Mouse (Mus musculus) C2C12 (cell line): ENCODE results near the gene Anapc13.

Source experiments
- CEBPB ChIP-seq: IDR thresholded peaks from one replicate; pipeline ENCODE4 v1.6.1; 2011; ENCODE audit warnings: low read depth, mild to moderate bottlenecking, control low read depth, moderate library complexity
- CTCF ChIP-seq: IDR thresholded peaks from one replicate; pipeline ENCODE4 v1.5.1; 2011; ENCODE audit not compliant: control insufficient read depth, insufficient read depth, insufficient read length
- FOSL1 ChIP-seq: IDR thresholded peaks from one replicate; pipeline ENCODE4 v1.8.0; 2011; ENCODE audit warnings: mild to moderate bottlenecking, low read length; ENCODE audit not compliant: poor library complexity, insufficient read depth, severe bottlenecking
- MAX ChIP-seq: IDR thresholded peaks from one replicate; pipeline ENCODE4 v1.6.1; 2011; ENCODE audit warnings: mild to moderate bottlenecking, control low read depth
- MYOD1 ChIP-seq: IDR thresholded peaks from one replicate; pipeline ENCODE4 v1.6.1; 2011; ENCODE audit warnings: low read depth; ENCODE audit not compliant: control insufficient read depth, insufficient read length
- MYOG ChIP-seq: IDR thresholded peaks from one replicate; pipeline ENCODE4 v1.6.1; 2011; ENCODE audit not compliant: control insufficient read depth, insufficient read length; ENCODE audit errors: extremely low read depth
- USF1 ChIP-seq: IDR thresholded peaks from one replicate; pipeline ENCODE4 v1.6.1; 2011; ENCODE audit warnings: low read depth, mild to moderate bottlenecking, control low read depth, moderate library complexity

DNA sequence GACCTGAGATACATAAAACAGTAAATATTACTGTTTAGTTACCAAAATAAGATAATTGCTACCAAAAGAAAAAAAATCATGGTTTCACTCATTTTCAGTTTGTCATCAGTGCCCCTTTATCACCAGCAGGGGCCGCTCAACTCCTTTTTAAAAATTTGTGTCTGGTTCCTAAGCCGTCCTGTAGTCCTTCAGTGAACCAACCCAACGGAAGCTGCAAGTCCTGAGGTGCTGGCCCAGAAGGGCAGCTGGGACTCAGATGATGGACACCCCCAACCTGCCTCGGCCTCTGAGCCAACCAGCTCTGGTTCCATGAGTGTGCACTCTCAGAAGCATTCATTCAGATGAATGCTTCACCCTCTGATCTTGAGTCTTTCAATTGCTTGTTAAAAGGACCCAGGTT, 10.5 kb downstream of the Anapc13 start:
- TF ChIP-seq CEBPB (no peak), CTCF (no peak), MAX (no peak), MYOD1 (no peak), MYOG (no peak), USF1 (no peak), FOSL1 (no peak)
